Mouse (Mus musculus) embryonic facial prominence, embryonic 15.5 days (tissue): ENCODE results near the gene Cacng1. TPM values are rescaled to one million over a fixed set of nuclear protein-coding genes. Genes with fewer than 3 reads are reported as not detected.
A peak's percentile ranks its signal among the peaks of the same experiment; 100 is the strongest.

Source experiments
- ATAC-seq: fragments of 200-750 bp; cut with Nextera tagmentation; 2 replicates; pipeline ENCODE4 v1.8.0; 2017; ENCODE audit warnings: low read depth, moderate TSS enrichment; ENCODE audit not compliant: insufficient number of reproducible peaks, low FRiP score, low TSS enrichment
- H3K27ac ChIP-seq: fragments of 300-500 bp; sonication (generic); replicated peaks from 2 replicates; pipeline ENCODE4 v1.5.1; 2015; ENCODE audit warnings: mild to moderate bottlenecking, inconsistent platforms
- H3K27me3 ChIP-seq: fragments of 300-500 bp; sonication (generic); 2 replicates; pipeline ENCODE4 v1.6.1; 2015; ENCODE audit warnings: inconsistent platforms
- H3K36me3 ChIP-seq: fragments of 300-500 bp; sonication (generic); 2 replicates; pipeline ENCODE4 v1.6.1; 2015; ENCODE audit warnings: mild to moderate bottlenecking, inconsistent platforms
- H3K4me1 ChIP-seq: fragments of 300-500 bp; sonication (generic); 2 replicates; pipeline ENCODE4 v1.6.1; 2015; ENCODE audit warnings: inconsistent platforms
- H3K4me2 ChIP-seq: fragments of 300-500 bp; sonication (generic); replicated peaks from 2 replicates; pipeline ENCODE4 v1.6.1; 2015; ENCODE audit warnings: mild to moderate bottlenecking, inconsistent platforms
- H3K4me3 ChIP-seq: fragments of 300-500 bp; sonication (generic); replicated peaks from 2 replicates; pipeline ENCODE4 v1.5.1; 2015; ENCODE audit warnings: mild to moderate bottlenecking, inconsistent platforms
- H3K9ac ChIP-seq: fragments of 300-500 bp; sonication (generic); 2 replicates; pipeline ENCODE4 v1.6.1; 2015; ENCODE audit warnings: inconsistent platforms
- H3K9me3 ChIP-seq: fragments of 300-500 bp; sonication (generic); replicated peaks from 2 replicates; pipeline ENCODE4 v1.6.1; 2016; ENCODE audit warnings: inconsistent platforms
- WGBS: fragments of 180-500 bp; shearing (Covaris S2); methylation state at CpG from one replicate; pipeline ENCODE4 v1.1.7; 2015; 5-methylcytosine and 5-hydroxymethylcytosine counted together
- polyA plus RNA-seq: library from polyadenylated mRNA; unstranded; fragments of >200 nt; fragmentation: Nextera tagmentation; extraction: Ambion mirVana; gene quantifications from 2 replicates; pipeline ENCODE4 v1.2.1, GENCODE M21; 2015

Gene Cacng1
- polyA plus RNA-seq, 1 experiment from 2014 or later, result 13.4 TPM

- H3K27ac ChIP-seq, result no peak overlapping the region
- H3K27me3 ChIP-seq, result no peaks in the 10 kb centered on the region
- H3K4me2 ChIP-seq, result no peak overlapping the region
- H3K36me3 ChIP-seq, result no peaks in the 10 kb centered on the region
- H3K4me1 ChIP-seq, result peaks cover 14% of the 10 kb centered on the region
- H3K9ac ChIP-seq, result no peak overlapping the region
- H3K4me3 ChIP-seq, result no peak overlapping the region
- H3K9me3 ChIP-seq, result no peaks in the 10 kb centered on the region
- 49% methylated on average over 11 of the region's 11 CpGs for WGBS
- no peak for ATAC-seq
These were observed 10.7 kb downstream of the Cacng1 start for GRCm38 (mm10) chr11:107705476-107706074.

- Histone ChIP-seq H3K4me3 (no peak overlapping the region), H3K9me3 (no peaks in the 10 kb centered on the region), H3K4me2 (no peak overlapping the region), H3K4me1 (peaks cover 14% of the 10 kb centered on the region), H3K36me3 (no peaks in the 10 kb centered on the region), H3K27me3 (no peaks in the 10 kb centered on the region), H3K9ac (no peak overlapping the region), H3K27ac (no peak overlapping the region)
- ATAC-seq, result no peak
- 48% methylated on average over 6 of the region's 6 CpGs for WGBS
These were observed 11.3 kb downstream of the Cacng1 start for GRCm38 (mm10) chr11:107705060-107705459.

- Histone ChIP-seq H3K4me2 (peak overlapping the region; percentile 22; the same call in 1 of the 2 replicates), H3K4me1 (peaks cover 14% of the 10 kb centered on the region), H3K9ac (no peak overlapping the region), H3K27ac (no peak overlapping the region), H3K27me3 (no peaks in the 10 kb centered on the region), H3K4me3 (no peak overlapping the region), H3K9me3 (no peaks in the 10 kb centered on the region), H3K36me3 (no peaks in the 10 kb centered on the region)
- ATAC-seq, result peak; percentile 20; the same call in 1 of the 2 replicates
- 47% methylated on average over 27 of the region's 27 CpGs for WGBS
These were observed 12.8 kb downstream of the Cacng1 start for GRCm38 (mm10) chr11:107703272-107704134.

- Histone ChIP-seq H3K9ac (no peak overlapping the region), H3K4me2 (no peak overlapping the region), H3K36me3 (no peaks in the 10 kb centered on the region), H3K4me1 (peaks cover 18% of the 10 kb centered on the region), H3K27me3 (no peaks in the 10 kb centered on the region), H3K9me3 (no peaks in the 10 kb centered on the region), H3K4me3 (no peak overlapping the region), H3K27ac (no peak overlapping the region)
- 92% methylated on average over 4 of the region's 4 CpGs for WGBS
- ATAC-seq, result no peak
These were observed 16.4 kb downstream of the Cacng1 start for GRCm38 (mm10) chr11:107699967-107700366.

- WGBS, result 66% methylated on average over 6 of the region's 6 CpGs
- ATAC-seq, result no peak
- Histone ChIP-seq H3K4me3 (no peak overlapping the region), H3K36me3 (peaks cover 2% of the 10 kb centered on the region), H3K27me3 (no peaks in the 10 kb centered on the region), H3K4me2 (no peak overlapping the region), H3K27ac (no peak overlapping the region), H3K4me1 (peaks cover 3% of the 10 kb centered on the region; the same call in 1 of the 2 replicates), H3K9me3 (no peaks in the 10 kb centered on the region), H3K9ac (no peak overlapping the region)
These were observed 23.0 kb downstream of the Cacng1 start for GRCm38 (mm10) chr11:107693338-107693737.

GRCm38 (mm10) chr11:107691569-107691968, 24.8 kb downstream of the Cacng1 start:
- Histone ChIP-seq H3K9ac (no peak overlapping the region), H3K9me3 (no peaks in the 10 kb centered on the region), H3K4me3 (no peak overlapping the region), H3K4me2 (no peak overlapping the region), H3K27ac (no peak overlapping the region), H3K27me3 (no peaks in the 10 kb centered on the region), H3K4me1 (peaks cover 3% of the 10 kb centered on the region; the same call in 1 of the 2 replicates), H3K36me3 (peaks cover 7% of the 10 kb centered on the region)
- no peak for ATAC-seq
- WGBS, result 74% methylated on average over 8 of the region's 8 CpGs

- peaks cover 8% of the 10 kb centered on the region for H3K4me1 ChIP-seq
- 95% methylated on average over 10 of the region's 10 CpGs for WGBS
These were observed 27.8 kb downstream of the Cacng1 start for GRCm38 (mm10) chr11:107688480-107688879.

GRCm38 (mm10) chr11:107686290-107686689, 30.0 kb downstream of the Cacng1 start:
- Histone ChIP-seq H3K36me3 (peaks cover 18% of the 10 kb centered on the region), H3K27ac (no peak overlapping the region), H3K4me3 (no peak overlapping the region), H3K9ac (no peak overlapping the region), H3K4me2 (no peak overlapping the region), H3K27me3 (no peaks in the 10 kb centered on the region), H3K4me1 (peaks cover 9% of the 10 kb centered on the region), H3K9me3 (no peaks in the 10 kb centered on the region)
- no peak for ATAC-seq
- 85% methylated on average over 20 of the region's 20 CpGs for WGBS

More at GRCm38 (mm10) chr11:107688480-107688879, 27.8 kb downstream of the Cacng1 start:
- H3K9ac ChIP-seq, result no peak overlapping the region
- H3K36me3 ChIP-seq, result peaks cover 18% of the 10 kb centered on the region
- ATAC-seq, result no peak
- no peak overlapping the region for H3K27ac ChIP-seq
- H3K9me3 ChIP-seq, result no peaks in the 10 kb centered on the region
- no peak overlapping the region for H3K4me3 ChIP-seq
- H3K4me2 ChIP-seq, result no peak overlapping the region
- H3K27me3 ChIP-seq, result no peaks in the 10 kb centered on the region

- H3K4me3 ChIP-seq, result no peak overlapping the region
- ATAC-seq, result no peak
- H3K9me3 ChIP-seq, result no peaks in the 10 kb centered on the region
- 48% methylated on average over 19 of the region's 19 CpGs for WGBS
- no peaks in the 10 kb centered on the region for H3K27me3 ChIP-seq
- H3K4me2 ChIP-seq, result no peak overlapping the region
- H3K4me1 ChIP-seq, result peaks cover 9% of the 10 kb centered on the region
- H3K36me3 ChIP-seq, result peaks cover 19% of the 10 kb centered on the region
- no peak overlapping the region for H3K9ac ChIP-seq
- H3K27ac ChIP-seq, result no peak overlapping the region
These were observed 32.5 kb downstream of the Cacng1 start for GRCm38 (mm10) chr11:107683544-107684465.

GRCm38 (mm10) chr11:107682694-107683355, 33.5 kb downstream of the Cacng1 start:
- H3K4me2 ChIP-seq, result no peak overlapping the region
- no peak overlapping the region for H3K4me3 ChIP-seq
- no peaks in the 10 kb centered on the region for H3K27me3 ChIP-seq
- WGBS, result 65% methylated on average over 9 of the region's 9 CpGs
- peaks cover 9% of the 10 kb centered on the region for H3K4me1 ChIP-seq
- H3K36me3 ChIP-seq, result peaks cover 18% of the 10 kb centered on the region
- H3K27ac ChIP-seq, result no peak overlapping the region
- no peak for ATAC-seq
- H3K9me3 ChIP-seq, result no peaks in the 10 kb centered on the region
- H3K9ac ChIP-seq, result no peak overlapping the region
